Mouse (Mus musculus) spleen, postnatal 4 days (tissue): ENCODE measurements around the gene Vps13d.

Experiments
- DNase-seq, 2 experiments: peaks; one replicate each; pipeline ENCODE4 v3.0.0; 2022; ENCODE audit warnings: low spot score in 2 of 2

The Vps13d gene

GRCm38 (mm10) chr4:144940796-144941462 lies 253.9 kb downstream of the Vps13d start:
- DNase-seq, result no peak

GRCm38 (mm10) chr4:144939847-144940411 lies 254.9 kb downstream of the Vps13d start:
- no peak for DNase-seq

GRCm38 (mm10) chr4:144936563-144937154 lies 258.1 kb downstream of the Vps13d start:
- DNase-seq, result no peak

GRCm38 (mm10) chr4:144934501-144934900 lies 260.3 kb downstream of the Vps13d start:
- no peak for DNase-seq

DNA sequence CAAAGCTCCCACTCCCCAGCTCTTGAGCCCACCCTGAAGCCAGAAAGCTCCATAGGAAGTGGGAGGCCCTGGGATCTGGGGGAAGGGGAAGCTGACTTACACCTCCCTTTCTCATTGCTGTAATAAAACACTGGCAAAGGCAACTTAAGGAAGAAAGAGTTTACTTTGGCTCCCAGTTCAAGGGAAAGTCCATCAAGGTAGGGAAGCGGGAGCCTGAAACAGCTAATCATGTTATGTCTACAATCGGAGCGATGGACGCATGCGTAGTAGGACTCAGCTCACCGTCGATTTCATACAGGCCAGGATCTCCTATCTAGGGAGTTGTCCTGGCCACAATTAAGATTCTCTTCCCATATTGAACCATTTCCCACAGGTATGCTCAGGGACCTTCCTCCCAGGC lies 263.6 kb downstream of the Vps13d start:
- no peak for DNase-seq

DNA sequence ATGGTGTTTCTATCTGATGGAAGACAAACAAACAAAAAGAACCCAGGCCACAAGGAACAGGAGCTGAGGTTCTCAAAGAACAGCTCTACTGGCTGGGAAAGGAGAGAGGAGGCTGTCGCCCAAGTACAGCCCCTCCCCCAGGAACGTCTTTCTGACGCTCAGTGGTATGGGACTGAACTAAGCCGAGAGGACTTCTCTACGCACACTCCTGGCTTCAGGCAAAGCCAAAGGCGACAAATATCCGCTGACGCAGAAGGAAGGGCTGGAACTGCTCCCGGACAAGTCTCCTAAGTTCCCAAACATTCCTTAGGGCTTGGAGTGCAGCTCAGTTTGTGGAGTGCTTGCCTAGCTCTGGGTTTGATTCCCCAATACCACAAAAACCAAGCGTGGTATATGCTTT lies 264.4 kb downstream of the Vps13d start:
- no peak for DNase-seq

GRCm38 (mm10) chr4:144929811-144930221 lies 265.0 kb downstream of the Vps13d start:
- no peak for DNase-seq

DNA sequence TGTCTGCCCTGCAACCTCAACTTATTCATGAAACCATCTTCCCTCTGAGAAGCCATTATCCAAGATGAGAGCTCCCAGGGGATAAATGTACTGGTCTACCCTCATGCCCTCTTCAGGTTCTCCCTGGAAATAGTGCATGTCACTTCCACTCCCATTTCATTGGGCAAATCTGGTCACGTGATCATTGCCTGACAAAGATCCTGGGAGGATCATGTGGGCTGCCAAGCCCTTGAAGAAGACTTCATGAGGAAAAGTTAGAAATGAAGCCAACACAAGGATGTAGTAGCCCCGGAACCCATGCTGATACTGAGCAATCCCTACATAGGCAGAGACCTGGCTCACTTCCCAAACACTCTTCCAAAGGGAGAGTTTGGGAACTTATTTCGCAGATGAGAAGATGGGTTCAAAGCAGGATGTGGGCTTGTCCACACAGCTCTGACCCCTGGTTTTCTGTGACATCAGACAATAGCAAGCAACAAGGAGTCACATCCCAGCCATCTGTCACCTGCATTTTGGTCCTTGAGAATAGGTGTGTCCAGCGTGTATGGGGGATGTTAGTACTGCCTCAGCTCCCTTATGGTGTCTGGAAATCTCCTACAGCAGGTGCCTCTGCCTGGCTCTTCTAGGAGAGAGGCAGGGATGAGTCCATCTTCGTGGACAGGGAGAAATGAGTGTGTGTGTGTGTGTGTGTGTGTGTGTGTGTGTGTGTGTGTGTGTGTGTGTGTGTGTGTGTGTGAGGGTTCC lies 265.9 kb downstream of the Vps13d start:
- DNase-seq, result no peak
